Comparison of ENCODE assay signal across 23 mouse cellular contexts in genomic region chr19:47515091-47515490, GRCm38 (mm10). TPM values are rescaled to one million over a fixed set of nuclear protein-coding genes. Genes with fewer than 3 reads are reported as not detected.
DNase-seq lines count a peak whose midpoint lies in the region; ATAC-seq lines count a peak whose summit lies in the region.
"Had no signal": no experiment of that assay in that cellular context is flagged by ENCODE, and none has a peak within 500 bp of the region (broad histone marks: within the 10 kb centered on the region; RNA-seq: fewer than 3 reads in every experiment).

No protein-coding gene starts in this region.

- H3K4me3 ChIP-seq in stomach, embryonic 15.5 days (replicated peaks) = no peak overlapping the region
- no peak overlapping the region for H3K4me3 ChIP-seq in neural tube, embryonic 15.5 days (replicated peaks)
- H3K4me3 ChIP-seq: embryonic facial prominence, embryonic 15.5 days; erythroblast, embryonic 14.5 days; forebrain, embryonic 10.5 days; heart, embryonic 10.5 days; heart, embryonic 15.5 days; hindbrain, embryonic 10.5 days had no signal

- H3K27me3 ChIP-seq in stomach, embryonic 15.5 days (replicated peaks) = no peaks in the 10 kb centered on the region
- H3K27me3 ChIP-seq in neural tube, embryonic 15.5 days (replicated peaks) = no peaks in the 10 kb centered on the region
- H3K27me3 ChIP-seq: embryonic facial prominence, embryonic 15.5 days; heart, embryonic 15.5 days had no signal

- WGBS in stomach, embryonic 15.5 days = 49% methylated on average over 5 of the region's 5 CpGs
- WGBS in neural tube, embryonic 15.5 days = 81% methylated on average over 5 of the region's 5 CpGs

- H3K9me3 ChIP-seq in stomach, embryonic 15.5 days = no peaks in the 10 kb centered on the region
- no peaks in the 10 kb centered on the region for H3K9me3 ChIP-seq in neural tube, embryonic 15.5 days (replicated peaks)
- H3K9me3 ChIP-seq: embryonic facial prominence, embryonic 15.5 days; forebrain, embryonic 10.5 days; heart, embryonic 10.5 days; heart, embryonic 15.5 days; hindbrain, embryonic 10.5 days had no signal

- peaks cover 11% of the 10 kb centered on the region; the same call in 1 of the 2 replicates for H3K36me3 ChIP-seq in stomach, embryonic 15.5 days
- H3K36me3 ChIP-seq in neural tube, embryonic 15.5 days = 0 out of 2 replicates have a peak, but pooled peaks cover 13% of the 10 kb centered on the region

- H3K4me2 ChIP-seq in stomach, embryonic 15.5 days = no peak overlapping the region
- H3K4me2 ChIP-seq in neural tube, embryonic 15.5 days = no peak overlapping the region
- H3K4me2 ChIP-seq: embryonic facial prominence, embryonic 15.5 days; heart, embryonic 15.5 days; hindbrain, embryonic 14.5 days had no signal

- H3K27ac ChIP-seq in stomach, embryonic 15.5 days = peak overlapping the region; percentile 59; the same call in 1 of the 2 replicates
- H3K27ac ChIP-seq in neural tube, embryonic 15.5 days (replicated peaks) = no peak overlapping the region
- H3K27ac ChIP-seq: embryonic facial prominence, embryonic 15.5 days; forebrain, embryonic 10.5 days; heart, embryonic 15.5 days; hindbrain, embryonic 10.5 days; hindbrain, embryonic 14.5 days had no signal

- ATAC-seq in stomach, embryonic 15.5 days (ENCODE audit: insufficient read depth, low FRiP score, low read depth) = peak; percentile 63
- no peak for ATAC-seq in neural tube, embryonic 15.5 days (ENCODE audit: low FRiP score)
- ATAC-seq: forebrain, embryonic 14.5 days had no signal

- peaks cover 10% of the 10 kb centered on the region for H3K4me1 ChIP-seq in stomach, embryonic 15.5 days
- H3K4me1 ChIP-seq in neural tube, embryonic 15.5 days = peaks cover 14% of the 10 kb centered on the region

- no peak overlapping the region for H3K9ac ChIP-seq in stomach, embryonic 15.5 days
- H3K9ac ChIP-seq in neural tube, embryonic 15.5 days (replicated peaks) = no peak overlapping the region
- H3K9ac ChIP-seq: embryonic facial prominence, embryonic 15.5 days; heart, embryonic 15.5 days; hindbrain, embryonic 14.5 days had no signal

- DNase-seq in lung, postnatal 25 days (ENCODE audit: low spot score) = peak; percentile 13
- no peak for DNase-seq in lung, postnatal 10 days
- DNase-seq in 3T3-L1 (ENCODE audit: low read depth, low spot score) (peak; percentile 91), NIH3T3 (ENCODE audit: low read depth) (peak; percentile 87)
- DNase-seq in right cerebral cortex, postnatal 25 days = no peak
- no peak for DNase-seq in gastrocnemius, postnatal 25 days
- DNase-seq: adrenal gland, postnatal 10 days; cerebellum, adult 11 months; cerebellum, adult 8-10 months; cerebellum, postnatal 14 days; embryo, embryonic 11 days; heart, adult 18-20 months; heart, postnatal 14 days had no signal

RNA-seq across cellular contexts. Expression of gene Stn1, which starts 22.2 kb away (rescaled TPM):
- polyA plus RNA-seq in stomach, embryonic 15.5 days (2015; fragmentation: Nextera tagmentation; extraction: Ambion mirVana) = 52.7 and 55.8 TPM in 2 replicates
- polyA plus RNA-seq in neural tube, embryonic 15.5 days (2015; fragmentation: Nextera tagmentation; extraction: Ambion mirVana) = 27.2 and 31.9 TPM in 2 replicates
- total RNA-seq in gastrocnemius, postnatal 25 days (2021) = 1 to 10 TPM; 5.8 to 6.0 TPM

RNA-seq across cellular contexts. Expression of gene Sh3pxd2a, which starts 50.9 kb away (rescaled TPM):
- polyA plus RNA-seq in stomach, embryonic 15.5 days (2015; fragmentation: Nextera tagmentation; extraction: Ambion mirVana) = 6.8 and 6.9 TPM in 2 replicates
- 2.2 and 3.3 TPM in 2 replicates for polyA plus RNA-seq in neural tube, embryonic 15.5 days (2015; fragmentation: Nextera tagmentation; extraction: Ambion mirVana)
- total RNA-seq in gastrocnemius, postnatal 25 days (2021) = 10 to 100 TPM; 37.8 to 46.3 TPM

Comparison
In these comparisons a context has a peak if more than half of its experiments do, and no peak if none do; other contexts are left out.
1. DNase-seq: peak in lung, postnatal 25 days (single experiment), 3T3-L1 (single experiment) and NIH3T3 (single experiment); none in lung, postnatal 10 days (single experiment), right cerebral cortex, postnatal 25 days (single experiment) and gastrocnemius, postnatal 25 days (single experiment).